Mouse (Mus musculus): ENCODE data around the gene Thbs4.

Gene Thbs4

DNA sequence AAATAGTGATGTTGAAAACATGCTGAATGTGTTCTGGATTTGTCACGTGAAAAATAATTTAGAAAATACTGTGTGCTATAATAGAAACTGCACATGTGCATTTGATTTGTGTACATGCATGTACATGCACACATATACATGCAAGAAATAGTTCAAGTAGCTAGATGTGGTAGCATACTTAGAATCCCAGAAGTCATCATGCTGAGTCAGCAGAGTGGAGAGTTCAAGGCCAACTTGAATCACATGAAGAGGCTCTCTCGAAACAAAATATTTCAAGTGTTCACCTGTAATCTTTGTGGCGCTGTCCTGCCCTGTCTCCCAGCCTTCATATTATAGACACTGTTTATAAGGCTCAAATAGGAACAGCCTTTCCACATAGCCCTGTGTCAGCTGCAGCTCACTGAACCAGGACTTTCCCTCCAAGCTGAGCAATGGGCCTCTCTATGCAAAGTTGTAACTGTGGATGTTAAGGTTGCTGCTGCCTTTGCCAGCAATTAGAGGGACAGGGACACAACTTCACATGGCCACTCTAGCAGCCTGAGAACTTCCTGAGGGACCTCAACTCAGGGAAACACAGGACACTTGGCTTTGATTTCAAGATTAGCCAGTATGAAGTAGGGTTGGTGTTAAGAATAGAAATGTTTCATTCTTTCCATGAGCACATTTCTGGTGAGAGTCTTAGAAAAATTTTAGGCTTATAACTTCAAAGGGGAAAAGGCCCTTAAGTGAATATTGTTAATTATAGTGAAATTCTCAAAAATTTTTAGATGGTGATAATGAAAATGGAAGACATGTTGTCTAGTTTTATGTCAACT lies 76.6 kb downstream of the Thbs4 start:
- DNase-seq (ENCODE audit: low spot score), result no peak

DNA sequence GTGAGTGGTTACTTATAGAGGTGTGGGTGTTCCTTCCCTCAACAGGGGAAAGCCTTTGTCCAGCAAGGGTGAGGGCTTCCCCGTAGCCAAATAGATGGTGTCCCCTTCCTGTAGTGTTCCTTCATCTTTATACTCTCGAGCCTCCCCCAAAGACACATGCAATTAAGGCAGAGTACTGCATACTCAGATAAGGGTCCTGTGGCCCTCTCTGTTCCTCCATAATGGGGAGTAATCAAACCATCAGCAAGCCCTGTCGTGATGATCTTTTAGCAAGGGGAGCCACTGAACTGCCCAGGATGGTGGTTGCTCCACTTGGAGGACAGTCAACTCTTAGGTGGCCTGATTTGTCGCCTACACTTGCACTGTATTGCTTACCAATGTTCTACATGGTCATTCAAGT lies 82.0 kb downstream of the Thbs4 start:
- no peak for DNase-seq (ENCODE audit: low spot score)

DNA sequence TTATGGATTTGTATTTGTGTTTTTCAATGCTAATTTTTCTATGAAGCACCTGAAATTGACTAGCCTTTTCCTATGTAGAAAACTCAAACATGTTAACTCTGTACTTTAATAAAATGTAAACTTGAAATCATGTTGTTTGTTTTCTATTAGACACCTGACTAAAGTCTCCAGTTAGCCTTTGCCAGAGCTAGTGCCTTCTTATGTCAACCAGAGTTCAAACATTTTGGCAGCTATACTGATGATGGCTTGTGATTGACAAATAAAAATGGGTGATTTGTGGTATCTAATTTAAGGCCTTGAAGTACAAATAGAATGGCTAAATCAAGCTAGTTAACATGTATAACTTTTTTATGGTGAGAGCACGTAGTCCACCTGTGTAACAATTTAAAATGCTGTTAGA lies 82.8 kb downstream of the Thbs4 start:
- no peak for DNase-seq (ENCODE audit: low spot score)

DNA sequence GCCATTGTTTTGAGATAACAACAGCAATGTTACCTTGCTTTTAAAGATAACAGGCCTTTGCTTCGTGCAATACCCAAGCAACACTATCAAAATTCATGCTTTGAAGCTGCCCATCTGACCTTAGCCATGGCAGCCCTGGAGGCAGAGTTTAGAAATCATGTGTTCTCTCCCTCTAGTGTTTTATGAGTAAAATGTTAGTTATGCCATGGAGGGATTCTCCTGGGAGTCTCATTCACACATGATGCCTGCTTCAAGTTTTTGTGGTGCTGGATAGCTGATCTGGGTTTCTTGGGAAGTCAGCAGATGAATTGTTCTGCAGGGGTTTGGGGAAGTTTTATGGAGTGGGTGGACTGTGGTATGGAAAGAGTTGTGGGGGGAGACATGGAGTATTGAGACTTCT lies 84.3 kb downstream of the Thbs4 start:
- no peak for DNase-seq (ENCODE audit: low spot score)

DNA sequence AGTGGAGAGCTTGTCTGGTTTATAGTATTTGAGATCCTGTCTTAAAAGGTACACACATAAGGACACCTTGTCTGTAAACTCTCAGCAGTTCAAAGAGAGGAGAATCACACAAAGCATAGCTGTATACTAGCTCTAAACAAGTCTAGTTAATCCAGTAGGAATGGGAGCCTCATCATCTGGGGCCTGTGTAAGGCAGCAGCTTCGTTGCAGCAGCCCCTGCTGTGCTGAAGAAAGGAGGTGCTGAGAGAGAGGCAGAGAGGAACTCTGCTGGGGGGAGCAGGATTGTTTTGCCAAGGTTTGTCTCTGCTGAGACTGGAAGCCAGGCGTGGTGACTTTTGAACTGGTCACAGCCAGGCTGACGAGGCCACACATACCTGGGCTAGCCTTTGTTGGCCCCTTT lies 85.1 kb downstream of the Thbs4 start:
- DNase-seq (ENCODE audit: low spot score), result no peak

DNA sequence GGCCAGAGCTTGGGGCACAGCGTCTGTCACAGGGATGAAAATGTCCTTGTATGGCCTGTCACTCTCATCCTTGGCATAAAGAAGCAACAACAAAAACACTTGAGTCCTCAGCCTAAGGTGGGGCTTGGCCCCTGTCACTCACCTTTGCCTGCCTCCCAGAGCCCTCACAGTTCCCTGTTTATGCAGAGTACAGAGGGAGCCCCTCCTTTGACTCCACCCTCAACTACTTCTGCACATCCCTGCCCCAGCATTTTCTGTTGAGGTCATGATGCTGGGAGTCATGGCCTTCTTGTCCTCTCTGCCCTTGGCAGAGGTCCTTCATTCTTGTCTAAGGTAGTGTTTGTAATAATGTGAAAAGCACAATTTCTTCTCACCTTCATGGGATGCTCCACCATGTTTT lies 86.2 kb downstream of the Thbs4 start:
- DNase-seq (ENCODE audit: low spot score), result no peak

DNA sequence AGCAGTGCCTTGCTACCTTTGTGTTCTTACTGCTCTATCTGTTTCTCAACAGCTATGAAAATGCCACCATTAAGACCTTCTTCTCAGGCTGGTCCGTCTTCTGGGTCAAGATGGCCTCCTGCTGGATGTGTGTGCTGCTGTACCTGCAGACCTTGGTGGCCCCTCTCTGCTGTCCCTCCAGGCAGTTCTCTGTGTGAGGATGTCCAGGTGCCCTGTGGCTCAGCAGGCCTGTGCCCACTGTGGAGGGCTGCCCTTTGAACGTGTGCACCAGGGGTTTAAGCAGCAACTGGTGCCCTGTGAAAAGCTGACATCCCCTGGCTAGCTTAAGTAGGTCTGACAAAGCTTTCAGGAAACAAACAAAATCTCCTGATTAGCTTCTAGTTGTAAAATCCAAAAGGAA lies 86.7 kb downstream of the Thbs4 start:
- DNase-seq (ENCODE audit: low spot score), result no peak

DNA sequence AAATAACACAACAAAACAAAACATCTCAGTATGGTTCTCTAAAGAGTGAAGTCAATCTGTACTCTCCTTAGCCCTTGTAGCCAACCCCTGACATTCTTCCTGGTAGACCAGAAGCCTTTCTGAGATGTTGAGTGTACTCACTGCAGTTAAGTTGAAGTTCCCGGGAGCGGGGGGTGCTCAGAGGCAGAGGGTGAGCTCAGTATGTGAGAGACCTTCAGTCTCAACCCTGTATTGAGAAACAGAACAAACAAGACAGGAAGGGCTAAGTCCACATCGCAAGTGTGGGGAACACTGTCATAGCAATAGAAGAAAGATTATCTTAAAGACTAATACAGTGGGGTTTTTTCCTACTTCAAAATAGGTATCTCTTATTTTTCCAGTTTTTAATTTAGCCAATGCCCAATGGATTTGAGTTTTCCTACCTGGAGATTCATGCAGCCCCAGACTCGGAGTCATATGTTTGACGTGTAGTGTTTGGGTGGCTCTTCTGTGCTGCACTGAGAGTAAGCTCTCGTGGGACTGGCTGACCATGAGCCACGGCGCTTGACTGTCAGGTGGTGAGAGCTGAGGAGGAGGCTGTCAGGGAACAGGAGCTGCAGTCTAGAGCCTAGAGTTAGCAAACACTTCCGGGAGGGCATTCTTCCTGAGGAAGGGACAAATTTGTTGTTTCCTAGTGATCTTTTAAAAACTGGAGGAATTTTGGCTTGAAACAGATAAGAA lies 88.1 kb downstream of the Thbs4 start:
- DNase-seq (ENCODE audit: low spot score), result no peak

DNA sequence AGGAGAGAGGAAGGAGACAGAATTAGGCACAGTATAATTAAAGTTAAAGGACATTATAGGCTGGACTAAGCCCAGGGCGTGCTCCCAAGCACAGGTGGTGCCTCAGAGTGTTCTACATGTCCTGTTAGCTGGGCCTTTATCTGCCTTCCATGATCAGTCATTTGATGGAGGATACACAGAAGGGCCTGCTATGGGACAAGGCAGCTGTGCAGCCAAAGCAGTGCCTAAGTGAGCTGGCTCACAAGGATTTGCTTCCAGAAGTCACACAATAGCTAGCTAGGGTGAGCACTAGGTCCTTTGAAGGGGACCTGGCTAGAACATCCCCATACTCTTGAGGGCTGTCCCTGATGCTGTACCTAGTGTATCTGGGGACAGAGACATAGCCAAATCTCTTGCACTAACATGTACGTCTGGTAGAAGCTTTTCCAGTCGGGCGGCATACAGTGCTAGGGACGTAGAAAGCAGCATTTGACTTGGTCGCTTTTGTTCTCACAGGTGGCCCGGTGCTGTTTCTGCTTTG lies 89.5 kb downstream of the Thbs4 start:
- no peak for DNase-seq (ENCODE audit: low spot score)

DNA sequence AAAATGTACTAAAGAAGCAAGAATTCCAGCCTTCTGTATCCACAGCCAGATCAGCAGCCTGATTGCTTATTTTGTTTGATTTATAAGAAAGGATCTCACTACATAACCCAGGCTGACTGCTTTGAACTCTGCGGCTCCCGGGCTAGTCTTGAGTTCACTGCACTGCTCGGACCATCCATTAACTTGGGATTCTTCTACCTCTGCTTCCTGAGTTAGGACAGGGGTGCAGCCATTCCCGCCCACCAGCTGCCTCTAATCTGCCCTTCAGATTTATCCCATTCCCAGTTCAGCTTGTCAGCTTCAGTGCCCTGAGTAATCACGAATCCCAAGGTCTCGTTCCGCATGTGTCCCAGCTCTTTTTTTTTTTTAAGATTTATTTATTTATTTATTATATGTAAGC lies 90.4 kb downstream of the Thbs4 start:
- no peak for DNase-seq (ENCODE audit: low spot score)

DNA sequence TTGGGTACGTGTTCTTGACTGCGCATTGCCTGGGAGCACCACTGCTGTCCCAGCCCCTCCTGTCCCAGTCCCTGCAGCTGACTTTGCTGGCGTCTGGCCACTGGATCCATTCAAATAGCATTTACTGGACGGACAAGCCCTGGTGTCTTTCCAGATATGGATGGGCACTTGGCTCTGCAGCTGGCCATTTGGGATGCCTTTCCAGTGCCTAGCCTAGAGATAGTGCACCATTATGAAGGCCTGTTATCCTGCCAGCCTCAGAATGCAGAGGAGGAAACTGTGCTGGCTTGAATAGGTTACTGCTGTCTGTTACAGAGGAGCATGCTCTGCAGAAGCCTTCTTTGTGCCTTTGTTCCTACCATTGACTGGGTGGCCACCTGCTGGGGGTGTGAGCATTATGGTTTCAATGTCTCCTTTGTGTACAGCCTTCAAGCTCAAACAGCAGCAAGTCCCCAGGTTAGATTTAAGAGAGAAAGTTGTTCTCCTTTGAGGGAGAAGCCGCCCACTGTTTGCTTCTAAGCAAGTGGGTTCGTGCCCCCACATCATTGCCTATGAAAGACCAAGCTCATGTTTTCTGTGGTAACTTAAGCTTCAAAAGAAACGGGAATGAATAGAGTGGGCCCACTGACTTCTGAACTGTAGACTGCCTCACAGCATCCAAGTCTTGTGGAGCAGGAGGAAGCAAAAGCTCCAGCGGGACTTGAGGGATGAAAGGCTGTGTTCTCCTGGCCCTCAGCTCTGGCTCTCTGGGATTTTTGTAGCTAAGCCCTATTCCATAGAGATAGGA lies 91.2 kb downstream of the Thbs4 start:
- DNase-seq (ENCODE audit: low spot score), result no peak

DNA sequence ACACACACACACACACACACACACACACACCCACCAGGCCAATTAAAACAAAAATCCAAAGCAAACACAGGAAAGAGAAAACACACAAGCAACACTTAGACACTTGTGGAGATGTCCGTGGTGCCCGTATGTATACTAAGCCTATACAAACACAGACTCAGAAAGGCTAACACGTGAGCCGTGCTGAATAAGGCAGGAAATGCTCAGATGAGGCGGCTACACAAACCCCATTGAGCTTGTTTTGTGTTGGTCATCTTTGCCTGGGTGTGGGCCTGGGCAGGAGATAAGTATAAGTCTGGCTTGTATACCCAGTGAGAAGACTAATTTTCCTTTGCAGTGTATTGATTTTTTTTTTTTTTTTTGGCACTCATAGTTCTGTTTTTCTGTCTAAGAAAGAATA lies 92.6 kb downstream of the Thbs4 start:
- DNase-seq (ENCODE audit: low spot score), result no peak
